Mouse (Mus musculus): ENCODE results near the gene Abl1.
"Not testable (repeated sequence)": the region's sequence is repeated elsewhere in the genome, so short reads cannot be mapped to it uniquely, and the experiment has no call there.

- TF ChIP-seq CTCF (IDR thresholded peaks at IDR 0.05; ENCODE audit: insufficient read depth, low read length); POLR2A (IDR thresholded peaks at IDR 0.05; ENCODE audit: borderline replicate concordance, extremely low read depth, low read depth, low read length): not testable (repeated sequence)
Observed at GRCm38 (mm10) chr2:31681051-31681707, 7.0 kb upstream of the Abl1 start.
